ENCODE assay signal across 9 mouse cellular contexts in genomic region chr9:36895009-36895693, GRCm38 (mm10).
A peak's percentile ranks its signal among the peaks of the same experiment; 100 is the strongest.
DNase-seq lines count a peak whose midpoint lies in the region; TF ChIP-seq lines count a peak whose summit lies in the region.
"Had no signal": no experiment of that assay in that cellular context is flagged by ENCODE, and none has a peak within 500 bp of the region (broad histone marks: within the 10 kb centered on the region; RNA-seq: fewer than 3 reads in every experiment).

No protein-coding gene starts in this region.

- peak; percentile 37 for DNase-seq in CH12.LX (ENCODE audit: extremely low read depth)
- DNase-seq in adrenal gland, postnatal 25 days: peak; percentile 46
- DNase-seq in heart, postnatal 4 days: peak; percentile 76
- DNase-seq in layer of hippocampus, adult 8-10 months (ENCODE audit: low spot score in 2 of 2): peak; percentile 64 to 77
- peak; percentile 58 for DNase-seq in lung, postnatal 36 days
- DNase-seq in right cerebral cortex, postnatal 25 days: peak; percentile 72
- no peak for DNase-seq in spleen, postnatal 4 days (ENCODE audit: low spot score in 2 of 2)

- H3K4me2 ChIP-seq in CH12.LX (ENCODE audit: insufficient read depth, low read depth, poor library complexity, severe bottlenecking): no peak overlapping the region

- TF ChIP-seq CTCF in CH12.LX (conservative IDR thresholded peaks at IDR 0.05 in 1 of 2, IDR thresholded peaks at IDR 0.05 in 1 of 2; ENCODE audit: low read depth in 2 of 2, low read length in 2 of 2): peak; percentile 39 to 72; a peak in 3 of 4 replicates
- peak; percentile 79 for TF ChIP-seq CTCF in embryonic fibroblast, embryonic 13.5 days (IDR thresholded peaks at IDR 0.05; ENCODE audit: borderline replicate concordance, insufficient read depth, low read length)

- H3K4me3 ChIP-seq in CH12.LX (replicated peaks in 1 of 3; ENCODE audit: low read depth in 2 of 3, low read length in 2 of 3, poor library complexity in 1 of 3): no peak overlapping the region
- H3K4me3 ChIP-seq in embryonic fibroblast, embryonic 13.5 days (ENCODE audit: insufficient read depth, low read length): no peak overlapping the region
- H3K4me3 ChIP-seq: megakaryocyte, embryonic 14.5 days had no signal

- no peak for TF ChIP-seq POLR2A in CH12.LX (IDR thresholded peaks at IDR 0.05; ENCODE audit: low read depth, low read length)
- no peak for TF ChIP-seq POLR2A in embryonic fibroblast, embryonic 13.5 days (IDR thresholded peaks at IDR 0.05; ENCODE audit: low read depth, low read length)

- H3K27me3 ChIP-seq in CH12.LX (replicated peaks): peaks cover 34% of the 10 kb centered on the region

- TF ChIP-seq RAD21 in CH12.LX (IDR thresholded peaks at IDR 0.05; ENCODE audit: low read depth, low read length): peak; percentile 70

- H3K36me3 ChIP-seq in CH12.LX (replicated peaks in 1 of 2; ENCODE audit: control insufficient read depth in 1 of 2, insufficient read depth in 1 of 2, low read length in 1 of 2): no peaks in the 10 kb centered on the region

- no peaks in the 10 kb centered on the region for H3K79me2 ChIP-seq in CH12.LX (replicated peaks; ENCODE audit: control insufficient read depth, extremely low read depth, insufficient read depth, poor library complexity, severe bottlenecking)

- H3K27ac ChIP-seq in CH12.LX (ENCODE audit: insufficient read depth, low read depth): no peak overlapping the region
- no peak overlapping the region for H3K27ac ChIP-seq in embryonic fibroblast, embryonic 13.5 days (ENCODE audit: insufficient read depth, low read length)

- TF ChIP-seq EP300 in CH12.LX (IDR thresholded peaks at IDR 0.05; ENCODE audit: low read length): no peak

- H3K9me3 ChIP-seq in CH12.LX (replicated peaks; ENCODE audit: low read length): no peaks in the 10 kb centered on the region
- H3K9me3 ChIP-seq: megakaryocyte, embryonic 14.5 days had no signal

- H3K9ac ChIP-seq in CH12.LX (ENCODE audit: insufficient read depth, low read depth): no peak overlapping the region

- H3K4me1 ChIP-seq in CH12.LX (ENCODE audit: control insufficient read depth in 1 of 2, insufficient read depth in 2 of 2): 0 out of 4 replicates have a peak, but pooled peaks cover 0 to 2% of the 10 kb centered on the region in 2 experiments
- peaks cover 4% of the 10 kb centered on the region; the same call in 1 of the 2 replicates for H3K4me1 ChIP-seq in embryonic fibroblast, embryonic 13.5 days (ENCODE audit: control insufficient read depth, insufficient read depth, low read length)
- H3K4me1 ChIP-seq: megakaryocyte, embryonic 14.5 days had no signal

- dilution Hi-C loops in CH12.LX (cut with MboI; ENCODE audit: extremely low pct_ligation_motif_present, extremely low pct_unique_long_range_greater_than_20kb, low sequenced_read_pairs): no loop called here

- in situ Hi-C loops in CH12.LX (cut with MboI; ENCODE audit: low pct_ligation_motif_present, low pct_unique_long_range_greater_than_20kb, low sequenced_read_pairs): no loop called here

TF ChIP-seq in CH12.LX, 34 proteins besides CTCF, POLR2A, EP300 and RAD21:
- TF ChIP-seq GABPA (IDR thresholded peaks at IDR 0.05; ENCODE audit: insufficient replicate concordance, low read depth, low read length): no peak
- peak; percentile 47 for TF ChIP-seq SMC3 (IDR thresholded peaks at IDR 0.05; ENCODE audit: low read depth, low read length)
- TF ChIP-seq MAX (IDR thresholded peaks at IDR 0.05; ENCODE audit: low read length): no peak
- TF ChIP-seq NRF1 (IDR thresholded peaks at IDR 0.05; ENCODE audit: low read depth, low read length): no peak
- TF ChIP-seq TCF12 (IDR thresholded peaks at IDR 0.05; ENCODE audit: low read depth, low read length): no peak
- no peak for TF ChIP-seq RCOR1 (conservative IDR thresholded peaks at IDR 0.05; ENCODE audit: low read depth, low read length)
- TF ChIP-seq JUN (IDR thresholded peaks at IDR 0.05; ENCODE audit: insufficient read depth, low read depth, low read length): no peak

Comparison
In these comparisons a context has a peak if more than half of its experiments do, and no peak if none do; other contexts are left out.
1. DNase-seq: peak in CH12.LX (single experiment), adrenal gland, postnatal 25 days (single experiment), heart, postnatal 4 days (single experiment), layer of hippocampus, adult 8-10 months (2 of 2), lung, postnatal 36 days (single experiment) and right cerebral cortex, postnatal 25 days (single experiment); none in spleen, postnatal 4 days (0 of 2).